28 mouse cellular contexts compared by ENCODE assay signal in the genomic region with DNA sequence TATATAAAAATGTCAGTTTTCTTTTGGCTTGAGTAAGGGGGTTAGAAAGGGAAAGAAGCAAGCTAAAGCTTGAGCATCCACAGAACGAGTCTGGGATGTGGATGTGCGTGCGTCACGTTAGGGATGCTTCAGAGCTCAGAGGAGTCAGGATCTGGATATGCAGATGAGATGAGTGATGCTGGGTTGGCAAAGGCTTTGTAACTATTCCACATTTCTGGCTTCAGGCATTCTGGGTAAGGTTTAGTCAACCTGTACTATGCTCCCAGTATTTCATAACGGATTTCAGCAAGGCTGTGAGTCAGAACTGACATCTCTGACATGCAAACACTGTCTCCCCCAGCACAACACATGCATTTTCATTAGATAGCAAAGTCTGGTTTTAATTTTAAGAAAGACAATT. TPM values are rescaled to one million over a fixed set of nuclear protein-coding genes. Genes with fewer than 3 reads are reported as not detected.
DNase-seq lines count a peak whose midpoint lies in the region; ATAC-seq and TF ChIP-seq lines count a peak whose summit lies in the region.
"Had no signal": no experiment of that assay in that cellular context is flagged by ENCODE, and none has a peak within 500 bp of the region (broad histone marks: within the 10 kb centered on the region; RNA-seq: fewer than 3 reads in every experiment).

No protein-coding gene starts in this region.

- no peak overlapping the region for H3K9ac ChIP-seq in liver, postnatal 0 days (replicated peaks)
- H3K9ac ChIP-seq in liver, embryonic 12.5 days = no peak overlapping the region
- H3K9ac ChIP-seq: embryonic facial prominence, embryonic 13.5 days; forebrain, embryonic 13.5 days; heart, embryonic 13.5 days; hindbrain, embryonic 14.5 days had no signal

- no peak for DNase-seq in frontal cortex, postnatal 10 days (ENCODE audit: low spot score in 2 of 2)
- peak in 1 of 2 experiments; percentile 32 for DNase-seq in layer of hippocampus, adult 2 months (ENCODE audit: low spot score in 2 of 2)
- no peak for DNase-seq in layer of hippocampus, adult 9-10 months (ENCODE audit: low spot score)
- DNase-seq in liver, postnatal 0 days = peak; percentile 9
- DNase-seq in NIH3T3 (ENCODE audit: low read depth) = peak; percentile 72
- no peak for DNase-seq in Muller cell, postnatal 12 days (ENCODE audit: inconsistent ontology term)
- DNase-seq: adrenal gland, adult 2 months; adrenal gland, postnatal 14 days; cerebellum, adult 11-12 months; cerebellum, adult 8-10 months; cerebellum, postnatal 10 days; cerebellum, postnatal 36 days; embryo, embryonic 11 days; gastrocnemius, postnatal 25 days; heart, postnatal 14 days; heart, postnatal 4 days had no signal

- peak; percentile 82 for ATAC-seq in frontal cortex, adult (ENCODE audit: low TSS enrichment)
- no peak; the same call in 1 of the 2 replicates for ATAC-seq in liver, postnatal 0 days
- ATAC-seq in liver, embryonic 12.5 days = no peak
- ATAC-seq: forebrain, embryonic 13.5 days; forebrain, embryonic 16.5 days; hindbrain, postnatal 0 days; inflammation-experienced regulatory T-cells, adult 6 months had no signal

- peak overlapping the region; percentile 69 for H3K27ac ChIP-seq in layer of hippocampus, adult 2 months
- no peak overlapping the region for H3K27ac ChIP-seq in liver, postnatal 0 days (ENCODE audit: low read depth)
- H3K27ac ChIP-seq in liver, embryonic 12.5 days = no peak overlapping the region
- H3K27ac ChIP-seq: embryonic facial prominence, embryonic 10.5 days; embryonic facial prominence, embryonic 13.5 days; forebrain, embryonic 10.5 days; forebrain, embryonic 13.5 days; heart, embryonic 13.5 days; hindbrain, embryonic 14.5 days; hindbrain, postnatal 0 days had no signal

- 90% methylated on average over 5 of the region's 5 CpGs for WGBS in liver, postnatal 0 days (ENCODE audit: insufficient replicate concordance)
- 83% methylated on average over 5 of the region's 5 CpGs for WGBS in liver, embryonic 12.5 days (ENCODE audit: insufficient replicate concordance)

- H3K4me1 ChIP-seq in liver, postnatal 0 days (ENCODE audit: insufficient read depth) = no peaks in the 10 kb centered on the region
- H3K4me1 ChIP-seq in liver, embryonic 12.5 days = no peaks in the 10 kb centered on the region
- H3K4me1 ChIP-seq: embryonic facial prominence, embryonic 10.5 days; embryonic facial prominence, embryonic 13.5 days; forebrain, embryonic 10.5 days; forebrain, embryonic 13.5 days; heart, embryonic 13.5 days had no signal

- no peaks in the 10 kb centered on the region for H3K27me3 ChIP-seq in liver, postnatal 0 days (ENCODE audit: insufficient read depth, low read length)
- no peaks in the 10 kb centered on the region for H3K27me3 ChIP-seq in liver, embryonic 12.5 days (replicated peaks)
- H3K27me3 ChIP-seq: embryonic facial prominence, embryonic 13.5 days; forebrain, embryonic 13.5 days; heart, embryonic 13.5 days had no signal

- peaks cover 26% of the 10 kb centered on the region for H3K36me3 ChIP-seq in liver, postnatal 0 days (replicated peaks; ENCODE audit: insufficient read depth, low read length)
- peaks cover 67% of the 10 kb centered on the region for H3K36me3 ChIP-seq in liver, embryonic 12.5 days

- no peak for TF ChIP-seq EP300 in liver, postnatal 0 days (IDR thresholded peaks at IDR 0.05; ENCODE audit: low read depth)

- H3K4me2 ChIP-seq in liver, postnatal 0 days (ENCODE audit: low read depth, low read length) = no peak overlapping the region
- H3K4me2 ChIP-seq in liver, embryonic 12.5 days = no peak overlapping the region
- H3K4me2 ChIP-seq: embryonic facial prominence, embryonic 13.5 days; forebrain, embryonic 13.5 days; heart, embryonic 13.5 days; hindbrain, embryonic 14.5 days had no signal

- no peak overlapping the region for H3K4me3 ChIP-seq in layer of hippocampus, adult 2 months
- no peak overlapping the region for H3K4me3 ChIP-seq in liver, postnatal 0 days (ENCODE audit: low read depth, low read length)
- no peak overlapping the region for H3K4me3 ChIP-seq in liver, embryonic 12.5 days
- H3K4me3 ChIP-seq: embryonic facial prominence, embryonic 10.5 days; embryonic facial prominence, embryonic 13.5 days; erythroblast, embryonic 14.5 days; forebrain, embryonic 10.5 days; forebrain, embryonic 13.5 days; heart, embryonic 13.5 days had no signal

- TF ChIP-seq CTCF in layer of hippocampus, adult 2 months (conservative IDR thresholded peaks at IDR 0.05) = no peak
- no peak for TF ChIP-seq CTCF in liver, postnatal 0 days (IDR thresholded peaks at IDR 0.05; ENCODE audit: low read depth)

- H3K9me3 ChIP-seq in liver, postnatal 0 days (ENCODE audit: low read length) = no peaks in the 10 kb centered on the region
- H3K9me3 ChIP-seq in liver, embryonic 12.5 days (replicated peaks) = no peaks in the 10 kb centered on the region
- H3K9me3 ChIP-seq: embryonic facial prominence, embryonic 10.5 days; embryonic facial prominence, embryonic 13.5 days; forebrain, embryonic 10.5 days; forebrain, embryonic 13.5 days; heart, embryonic 13.5 days had no signal

RNA-seq across cellular contexts. Expression of gene Cog6, which starts 20.4 kb away (rescaled TPM):
- total RNA-seq in layer of hippocampus, adult 2 months (2021) = 10 to 100 TPM; 37.7 to 42.4 TPM
- polyA plus RNA-seq in liver, postnatal 0 days (2015; fragmentation: Nextera tagmentation; extraction: Ambion mirVana) = 8.8 and 11.1 TPM in 2 replicates
- polyA plus RNA-seq in liver, embryonic 12.5 days (2016; fragmentation: Nextera tagmentation; extraction: Ambion mirVana) = 19.2 and 21.5 TPM in 2 replicates

RNA-seq across cellular contexts. Expression of gene Lhfp, which starts 44.7 kb away (rescaled TPM):
- total RNA-seq in layer of hippocampus, adult 2 months (2021) = 10 to 100 TPM; 19.1 to 20.4 TPM
- polyA plus RNA-seq in liver, postnatal 0 days (2015; fragmentation: Nextera tagmentation; extraction: Ambion mirVana) = 9.6 and 10.4 TPM in 2 replicates
- 6.3 and 6.9 TPM in 2 replicates for polyA plus RNA-seq in liver, embryonic 12.5 days (2016; fragmentation: Nextera tagmentation; extraction: Ambion mirVana)
- polyA plus RNA-seq: erythroblast, embryonic 14.5 days; inflammation-experienced regulatory T-cells, adult 6 months had no signal

Comparison
In these comparisons a context has a peak if more than half of its experiments do, and no peak if none do; other contexts are left out.
1. DNase-seq: peak in liver, postnatal 0 days (single experiment) and NIH3T3 (single experiment); none in frontal cortex, postnatal 10 days (0 of 2), layer of hippocampus, adult 9-10 months (single experiment) and Muller cell, postnatal 12 days (single experiment).